Mouse (Mus musculus) hindbrain, embryonic 15.5 days (tissue): ENCODE results near the gene Krt15. TPM values are rescaled to one million over a fixed set of nuclear protein-coding genes. Genes with fewer than 3 reads are reported as not detected.

Source experiments
- ATAC-seq: fragments of 200-750 bp; cut with Nextera tagmentation; 2 replicates; pipeline ENCODE4 v1.8.0; 2017; ENCODE audit warnings: low read depth, moderate number of reproducible peaks, moderate TSS enrichment; ENCODE audit not compliant: low FRiP score
- H3K27ac ChIP-seq: fragments of 300-500 bp; sonication (generic); replicated peaks from 2 replicates; pipeline ENCODE4 v1.5.1; 2015; ENCODE audit warnings: mild to moderate bottlenecking, inconsistent platforms
- H3K27me3 ChIP-seq: fragments of 300-500 bp; sonication (generic); 2 replicates; pipeline ENCODE4 v1.6.1; 2015; ENCODE audit warnings: control low read depth, inconsistent platforms
- H3K36me3 ChIP-seq: fragments of 300-500 bp; sonication (generic); 2 replicates; pipeline ENCODE4 v1.6.1; 2015; ENCODE audit warnings: control low read depth, inconsistent platforms
- H3K4me1 ChIP-seq: fragments of 300-500 bp; sonication (generic); replicated peaks from 2 replicates; pipeline ENCODE4 v1.6.1; 2015; ENCODE audit warnings: control low read depth, inconsistent platforms
- H3K4me2 ChIP-seq: fragments of 300-500 bp; sonication (generic); 2 replicates; pipeline ENCODE4 v1.6.1; 2015; ENCODE audit warnings: moderate library complexity, mild to moderate bottlenecking, inconsistent platforms
- H3K4me3 ChIP-seq: fragments of 300-500 bp; sonication (generic); 2 replicates; pipeline ENCODE4 v1.5.1; 2015; ENCODE audit warnings: mild to moderate bottlenecking, inconsistent platforms
- H3K9ac ChIP-seq: fragments of 300-500 bp; sonication (generic); 2 replicates; pipeline ENCODE4 v1.6.1; 2015; ENCODE audit warnings: inconsistent platforms
- H3K9me3 ChIP-seq: fragments of 300-500 bp; sonication (generic); 2 replicates; pipeline ENCODE4 v1.6.1; 2016; ENCODE audit warnings: control low read depth, inconsistent platforms
- WGBS: fragments of 180-500 bp; shearing (Covaris S2); methylation state at CpG from one replicate; pipeline ENCODE4 v1.1.7; 2015; 5-methylcytosine and 5-hydroxymethylcytosine counted together
- polyA plus RNA-seq: library from polyadenylated mRNA; unstranded; fragments of >200 nt; fragmentation: Nextera tagmentation; extraction: Ambion mirVana; gene quantifications from 2 replicates; pipeline ENCODE4 v1.2.1, GENCODE M21; 2015

Gene Krt15
- polyA plus RNA-seq = 0.49 and 1.3 TPM in 2 replicates

DNA sequence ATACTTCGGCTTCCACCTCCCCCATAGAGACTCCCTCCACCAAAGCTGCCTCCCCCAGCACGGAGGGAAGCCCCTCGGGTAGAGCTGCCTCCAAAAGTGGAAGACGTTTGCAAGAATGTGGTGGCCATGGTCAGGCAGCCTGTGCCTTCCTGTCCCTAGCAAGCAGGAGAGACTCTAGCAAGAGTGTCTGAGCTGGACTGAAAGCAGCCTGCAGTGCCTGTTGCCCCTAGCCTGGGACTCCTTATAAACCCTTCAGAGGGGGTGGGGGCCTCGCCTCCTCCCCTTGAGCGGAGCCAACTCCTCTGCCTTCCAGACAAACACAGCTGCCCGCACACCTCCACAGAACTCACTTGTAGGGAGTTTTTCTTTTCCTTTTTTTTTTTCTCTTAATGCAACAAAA lies at the start of gene Krt15:
Gene Krt15 (minus strand): TSS at position 198 of the 400 bp plus-strand sequence.
- Histone ChIP-seq H3K4me2 (no peak within 1 kb of the TSS), H3K9me3 (no peaks in the 10 kb centered on the region), H3K27me3 (no peaks in the 10 kb centered on the region), H3K36me3 (no peaks in the 10 kb centered on the region), H3K27ac (no peak within 1 kb of the TSS), H3K4me1 (peaks cover 6% of the 10 kb centered on the region; the same call in 1 of the 2 replicates), H3K4me3 (no peak within 1 kb of the TSS), H3K9ac (no peak within 1 kb of the TSS)
- no peak for ATAC-seq
- 66% methylated on average over 7 of the region's 7 CpGs for WGBS

GRCm38 (mm10) chr11:100181725-100182124 lies 46.0 kb upstream of the Krt15 start:
- no peak overlapping the region for H3K4me3 ChIP-seq
- H3K36me3 ChIP-seq = no peaks in the 10 kb centered on the region
- no peak overlapping the region for H3K9ac ChIP-seq
- no peak overlapping the region for H3K27ac ChIP-seq
- H3K4me1 ChIP-seq = no peaks in the 10 kb centered on the region
- H3K9me3 ChIP-seq = no peaks in the 10 kb centered on the region
- H3K4me2 ChIP-seq = no peak overlapping the region
- no peaks in the 10 kb centered on the region for H3K27me3 ChIP-seq
- WGBS = 80% methylated on average over 7 of the region's 7 CpGs
- ATAC-seq = no peak

GRCm38 (mm10) chr11:100179260-100179659 lies 43.5 kb upstream of the Krt15 start:
- Histone ChIP-seq H3K27ac (no peak overlapping the region), H3K27me3 (no peaks in the 10 kb centered on the region), H3K4me2 (no peak overlapping the region), H3K36me3 (no peaks in the 10 kb centered on the region), H3K4me3 (no peak overlapping the region), H3K9ac (no peak overlapping the region), H3K4me1 (no peaks in the 10 kb centered on the region), H3K9me3 (no peaks in the 10 kb centered on the region)
- 83% methylated on average over 3 of the region's 3 CpGs for WGBS
- no peak for ATAC-seq

- Histone ChIP-seq H3K9ac (no peak overlapping the region), H3K4me3 (no peak overlapping the region), H3K4me1 (no peaks in the 10 kb centered on the region), H3K27me3 (no peaks in the 10 kb centered on the region), H3K9me3 (no peaks in the 10 kb centered on the region), H3K4me2 (no peak overlapping the region), H3K27ac (no peak overlapping the region), H3K36me3 (no peaks in the 10 kb centered on the region)
- WGBS = 64% methylated on average over 5 of the region's 5 CpGs
- ATAC-seq = no peak
These were observed 42.6 kb upstream of the Krt15 start for GRCm38 (mm10) chr11:100178307-100178706.

- ATAC-seq = no peak
- no peak overlapping the region for H3K4me2 ChIP-seq
- no peak overlapping the region for H3K9ac ChIP-seq
- no peaks in the 10 kb centered on the region for H3K9me3 ChIP-seq
- no peaks in the 10 kb centered on the region for H3K4me1 ChIP-seq
- WGBS = 81% methylated on average over 9 of the region's 9 CpGs
- H3K36me3 ChIP-seq = no peaks in the 10 kb centered on the region
- H3K27me3 ChIP-seq = no peaks in the 10 kb centered on the region
- H3K27ac ChIP-seq = no peak overlapping the region
- H3K4me3 ChIP-seq = no peak overlapping the region
These were observed 41.1 kb upstream of the Krt15 start for GRCm38 (mm10) chr11:100176791-100177190.

DNA sequence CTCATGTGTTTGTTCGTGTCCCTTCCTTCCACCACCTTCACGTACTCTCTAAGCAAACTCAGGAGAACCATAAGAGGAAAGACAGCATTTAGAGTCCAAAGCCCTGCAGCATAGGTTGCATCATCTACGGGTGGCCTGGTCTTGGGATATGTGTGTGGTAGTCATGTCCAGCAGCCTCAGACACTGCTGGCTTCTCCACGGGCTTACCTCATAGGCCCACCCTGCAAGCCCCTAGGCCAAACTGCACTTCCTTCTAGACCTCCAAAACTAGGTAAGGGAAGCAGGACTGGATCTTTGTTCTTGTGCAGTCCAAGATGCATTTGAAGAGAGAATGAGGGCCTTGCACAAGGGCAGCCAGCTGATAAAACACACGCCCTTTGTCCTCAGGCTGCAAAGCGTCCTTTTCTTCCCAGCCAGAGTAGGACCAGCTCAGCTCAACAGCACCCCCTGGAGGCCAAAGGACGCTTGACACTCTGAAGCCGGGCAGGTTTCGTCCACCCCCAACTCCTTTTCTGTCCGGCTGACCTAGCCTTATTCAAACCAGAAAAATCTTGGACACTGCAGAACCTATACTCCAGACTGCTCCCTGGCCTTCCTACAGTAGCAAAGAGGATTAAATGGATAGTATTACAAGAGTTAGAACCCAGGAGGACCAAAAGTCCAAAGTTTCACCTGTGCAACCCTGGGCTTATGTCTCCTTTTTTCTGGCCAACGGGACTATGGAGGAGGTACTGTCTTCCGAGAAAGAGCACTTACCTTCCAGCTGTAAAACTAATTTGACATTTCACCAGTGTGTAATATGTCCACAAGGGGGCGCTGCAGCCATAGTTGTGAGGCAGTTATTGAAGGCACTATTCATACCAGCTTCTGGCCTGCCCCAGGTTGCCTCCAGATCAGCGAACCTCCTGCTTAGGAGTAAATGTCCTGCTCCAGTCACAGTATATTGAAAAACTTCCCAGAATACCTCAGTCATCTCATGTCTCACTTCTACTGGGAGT lies 33.3 kb upstream of the Krt15 start:
- Histone ChIP-seq H3K4me2 (no peak overlapping the region), H3K4me1 (no peaks in the 10 kb centered on the region), H3K9ac (no peak overlapping the region), H3K4me3 (no peak overlapping the region), H3K27ac (no peak overlapping the region), H3K9me3 (no peaks in the 10 kb centered on the region), H3K36me3 (no peaks in the 10 kb centered on the region), H3K27me3 (no peaks in the 10 kb centered on the region)
- 34% methylated on average over 14 of the region's 14 CpGs for WGBS
- ATAC-seq = no peak

DNA sequence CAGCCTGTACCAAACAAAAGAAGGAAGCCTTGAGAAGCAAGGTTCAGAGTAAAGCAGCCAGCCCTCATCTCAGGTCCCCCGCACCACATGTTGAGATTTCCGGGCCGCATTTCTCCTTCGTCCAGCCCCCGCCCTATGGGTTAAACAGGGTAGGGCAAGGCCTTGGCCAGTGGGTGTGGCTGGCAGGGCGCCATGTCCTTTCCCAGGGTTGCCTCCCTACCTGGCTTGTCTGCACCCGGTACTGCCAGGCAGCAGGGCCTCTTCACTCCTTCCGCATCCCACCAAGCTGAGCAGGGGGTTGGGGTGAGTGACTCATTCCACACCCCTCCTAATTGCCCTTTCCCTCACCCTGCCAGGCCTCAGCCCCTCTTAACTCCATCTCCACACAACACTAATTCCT lies 32.3 kb upstream of the Krt15 start:
- no peaks in the 10 kb centered on the region for H3K27me3 ChIP-seq
- no peak overlapping the region for H3K4me3 ChIP-seq
- no peaks in the 10 kb centered on the region for H3K9me3 ChIP-seq
- WGBS = 84% methylated on average over 8 of the region's 8 CpGs
- H3K27ac ChIP-seq = no peak overlapping the region
- H3K36me3 ChIP-seq = no peaks in the 10 kb centered on the region
- no peak overlapping the region for H3K9ac ChIP-seq
- H3K4me1 ChIP-seq = no peaks in the 10 kb centered on the region
- no peak overlapping the region for H3K4me2 ChIP-seq
- no peak for ATAC-seq

DNA sequence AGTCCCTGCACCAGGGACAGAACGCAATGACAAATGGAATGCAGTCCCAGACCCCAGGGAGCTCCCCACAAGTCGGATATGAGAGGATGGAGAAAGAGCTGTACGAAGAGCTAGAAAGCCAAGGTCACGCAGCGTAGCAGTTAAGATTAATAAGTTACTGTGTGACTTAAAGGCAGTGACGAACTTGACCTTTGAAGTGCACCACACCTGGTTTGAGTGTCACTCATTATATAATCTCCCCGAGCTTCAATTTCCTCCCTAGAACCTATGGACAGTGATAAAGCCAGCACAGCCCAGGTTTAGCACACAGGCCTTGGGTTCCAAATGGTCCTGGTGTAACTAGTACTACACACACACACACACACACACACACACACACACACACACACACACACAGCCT lies 28.7 kb upstream of the Krt15 start:
- Histone ChIP-seq H3K27ac (no peak overlapping the region), H3K27me3 (no peaks in the 10 kb centered on the region), H3K9me3 (no peaks in the 10 kb centered on the region), H3K4me1 (no peaks in the 10 kb centered on the region), H3K9ac (no peak overlapping the region), H3K4me2 (no peak overlapping the region), H3K36me3 (no peaks in the 10 kb centered on the region), H3K4me3 (no peak overlapping the region)
- ATAC-seq = no peak
- WGBS = 69% methylated on average over 7 of the region's 7 CpGs

GRCm38 (mm10) chr11:100157908-100158477 lies 22.3 kb upstream of the Krt15 start:
- no peak for ATAC-seq
- WGBS = 72% methylated on average over 6 of the region's 6 CpGs
- Histone ChIP-seq H3K27ac (no peak overlapping the region), H3K4me1 (no peaks in the 10 kb centered on the region), H3K36me3 (no peaks in the 10 kb centered on the region), H3K4me2 (no peak overlapping the region), H3K4me3 (no peak overlapping the region), H3K27me3 (no peaks in the 10 kb centered on the region), H3K9me3 (no peaks in the 10 kb centered on the region), H3K9ac (no peak overlapping the region)

DNA sequence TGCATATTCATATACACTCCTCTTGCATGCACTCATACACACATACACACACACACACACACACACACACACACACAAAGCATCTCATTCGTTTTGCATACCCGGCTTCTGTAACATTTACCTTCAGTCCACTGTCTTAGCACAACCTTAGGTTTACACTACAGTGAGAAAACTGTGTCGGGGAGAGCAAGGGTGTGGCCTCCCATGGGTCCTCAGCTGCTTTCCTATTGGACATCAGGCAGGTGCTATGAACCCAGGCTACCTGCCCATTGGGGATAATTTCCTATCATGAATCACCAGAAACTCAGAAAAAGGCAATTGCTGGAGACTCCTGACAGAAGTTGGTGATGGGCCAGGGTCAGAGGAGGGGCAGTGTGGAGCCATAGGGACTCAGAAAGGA lies 21.6 kb upstream of the Krt15 start:
- no peaks in the 10 kb centered on the region for H3K4me1 ChIP-seq
- no peak overlapping the region for H3K27ac ChIP-seq
- H3K36me3 ChIP-seq = no peaks in the 10 kb centered on the region
- H3K9ac ChIP-seq = no peak overlapping the region
- no peaks in the 10 kb centered on the region for H3K9me3 ChIP-seq
- ATAC-seq = no peak
- H3K27me3 ChIP-seq = no peaks in the 10 kb centered on the region
- H3K4me2 ChIP-seq = no peak overlapping the region
- H3K4me3 ChIP-seq = no peak overlapping the region
- 89% methylated on average over 3 of the region's 3 CpGs for WGBS

DNA sequence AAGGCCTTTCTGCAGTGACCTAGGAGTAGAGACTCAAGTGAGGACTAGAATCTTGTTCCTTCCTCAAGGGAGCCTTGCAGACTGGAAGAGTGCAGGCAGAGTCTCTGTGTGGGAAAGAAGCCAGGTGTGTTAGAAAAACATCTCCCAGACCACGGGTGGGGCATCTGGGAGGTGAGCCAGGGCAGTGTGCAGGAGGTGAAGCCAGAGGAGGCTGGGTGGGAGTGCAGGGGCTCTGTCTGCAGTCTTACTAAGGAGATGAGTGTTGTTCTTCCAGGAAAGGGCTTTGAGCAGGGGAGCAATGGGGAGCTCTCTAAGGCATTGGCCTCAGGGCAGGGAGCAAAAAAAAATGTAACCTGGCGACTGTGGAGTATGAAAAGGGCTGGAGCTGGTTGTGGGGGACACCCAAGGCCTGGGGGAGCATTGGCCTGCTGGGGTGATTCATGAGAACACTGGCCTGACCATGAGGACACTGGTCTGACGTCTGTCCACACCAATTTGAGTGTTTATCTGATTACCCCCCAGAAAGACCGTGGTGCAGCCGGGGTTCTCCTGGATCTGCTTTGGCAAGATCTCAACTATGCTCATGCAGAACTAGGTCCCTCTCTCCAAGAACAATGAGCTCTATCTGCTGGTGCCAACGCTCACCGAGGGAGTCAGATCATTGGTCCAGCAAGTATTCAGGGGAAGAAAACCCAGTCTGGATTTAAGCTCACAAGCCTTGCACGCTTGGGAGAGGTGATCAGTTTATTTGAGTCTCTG lies 19.9 kb upstream of the Krt15 start:
- no peak for ATAC-seq
- no peak overlapping the region for H3K4me2 ChIP-seq
- WGBS = 69% methylated on average over 8 of the region's 8 CpGs

More for the DNA sequence above, 19.9 kb upstream of the Krt15 start:
- no peak overlapping the region for H3K9ac ChIP-seq
- H3K27ac ChIP-seq = no peak overlapping the region
- no peaks in the 10 kb centered on the region for H3K27me3 ChIP-seq
- no peaks in the 10 kb centered on the region for H3K9me3 ChIP-seq
- H3K4me3 ChIP-seq = no peak overlapping the region
- no peaks in the 10 kb centered on the region for H3K4me1 ChIP-seq
- no peaks in the 10 kb centered on the region for H3K36me3 ChIP-seq
